Comparison of ENCODE assay signal across 8 mouse cellular contexts in genomic region chr19:53768478-53768877, GRCm38 (mm10).
DNase-seq lines count a peak whose midpoint lies in the region; ATAC-seq and TF ChIP-seq lines count a peak whose summit lies in the region.

No protein-coding gene starts in this region.

- no peaks in the 10 kb centered on the region for H3K4me1 ChIP-seq in liver, adult 2 months (ENCODE audit: control insufficient read depth, insufficient read depth, low read length)
- peaks cover 0 to 4% of the 10 kb centered on the region in 2 experiments; a peak in 1 of 4 replicates for H3K4me1 ChIP-seq in ES-E14 (ENCODE audit: control insufficient read depth in 2 of 2, insufficient read depth in 2 of 2, low read length in 2 of 2, poor library complexity in 1 of 2)
- H3K4me1 ChIP-seq in heart, adult 2 months (ENCODE audit: control insufficient read depth, insufficient read depth, low read length): peaks cover 10% of the 10 kb centered on the region

- 13% methylated on average over 3 of the region's 3 CpGs for WGBS in liver, adult 2 months
- WGBS in heart, adult 2 months: 13% methylated on average over 3 of the region's 3 CpGs

- no peak overlapping the region for H3K9ac ChIP-seq in liver, adult 2 months (ENCODE audit: low read depth, low read length)
- H3K9ac ChIP-seq in ES-E14 (ENCODE audit: insufficient read depth, low read depth, low read length, poor library complexity, severe bottlenecking): no peak overlapping the region
- no peak overlapping the region for H3K9ac ChIP-seq in heart, adult 2 months (ENCODE audit: low read depth, low read length)

- no peak overlapping the region for H3K27ac ChIP-seq in liver, adult 2 months (replicated peaks; ENCODE audit: insufficient read depth, low read depth, low read length)
- H3K27ac ChIP-seq in ES-E14 (ENCODE audit: insufficient read depth, low read depth, low read length, poor library complexity, severe bottlenecking): no peak overlapping the region
- H3K27ac ChIP-seq in heart, adult 2 months: no peak overlapping the region; the same call in 1 of the 2 replicates
- no peak overlapping the region; the same call in 1 of the 2 replicates for H3K27ac ChIP-seq in layer of hippocampus, adult 2 months

- TF ChIP-seq CTCF in liver, adult 2 months (IDR thresholded peaks at IDR 0.05; ENCODE audit: low read depth, low read length): peak; percentile 53
- TF ChIP-seq CTCF in heart, adult 2 months (IDR thresholded peaks at IDR 0.05): peak; percentile 83
- peak; percentile 86 for TF ChIP-seq CTCF in layer of hippocampus, adult 2 months (conservative IDR thresholded peaks at IDR 0.05)

- H3K4me3 ChIP-seq in liver, adult 2 months (ENCODE audit: insufficient read depth, low read depth, low read length): no peak overlapping the region
- no peak overlapping the region for H3K4me3 ChIP-seq in ES-E14 (ENCODE audit: insufficient read depth in 1 of 2, low read depth in 1 of 2, low read length in 2 of 2, poor library complexity in 1 of 2, severe bottlenecking in 1 of 2)
- no peak overlapping the region for H3K4me3 ChIP-seq in heart, adult 2 months
- H3K4me3 ChIP-seq in layer of hippocampus, adult 2 months: no peak overlapping the region

- H3K9me3 ChIP-seq in ES-E14 (ENCODE audit: control insufficient read depth, insufficient read depth, low read depth, low read length): no peaks in the 10 kb centered on the region

- H3K27me3 ChIP-seq in liver, adult 2 months (ENCODE audit: control insufficient read depth, insufficient read depth, low read length): no peaks in the 10 kb centered on the region
- H3K27me3 ChIP-seq in heart, adult 2 months (ENCODE audit: control insufficient read depth, insufficient read depth, low read length): no peaks in the 10 kb centered on the region

- intact Hi-C loops in heart, adult 2 months (cut with DNase I): loop anchor here (5.0 kb wide), 2 partner anchors 54 to 159 kb away; no protein-coding TSS in a partner anchor

- in situ Hi-C loops in ES-E14 (cut with MboI; ENCODE audit: low sequenced_read_pairs in 2 of 2, unreplicated experiment in 2 of 2): no loop called here

- H3K36me3 ChIP-seq in liver, adult 2 months (ENCODE audit: control insufficient read depth, insufficient read depth, low read length): no peaks in the 10 kb centered on the region
- H3K36me3 ChIP-seq in ES-E14 (ENCODE audit: control insufficient read depth, insufficient read depth, low read length, poor library complexity, severe bottlenecking): no peaks in the 10 kb centered on the region
- H3K36me3 ChIP-seq in heart, adult 2 months (ENCODE audit: control insufficient read depth, insufficient read depth, low read length): no peaks in the 10 kb centered on the region

- DNase-seq in liver, adult 2 months (ENCODE audit: extremely low read depth, low read depth, low spot score): peak; percentile 59
- DNase-seq in liver (no peak), ES-E14 (ENCODE audit: low read depth, low spot score) (peak; percentile 56)
- DNase-seq in c-Kit-positive CD71-positive TER-119-positive erythroid progenitor cells, embryonic 14.5 days (ENCODE audit: low spot score): peak; percentile 68
- DNase-seq in heart, adult 2 months: no peak
- peak; percentile 44 to 53 for DNase-seq in layer of hippocampus, adult 2 months (ENCODE audit: low spot score in 2 of 2)
- peak; percentile 84 for DNase-seq in retina, postnatal 1 day

- no peak for ATAC-seq in monocyte, adult 5-6 weeks (replicated peaks; ENCODE audit: insufficient number of reproducible peaks, low FRiP score, low TSS enrichment, poor library complexity, severe bottlenecking)

- no peaks in the 10 kb centered on the region for H3K79me2 ChIP-seq in liver, adult 2 months (ENCODE audit: control insufficient read depth, insufficient read depth, low read length)
- H3K79me2 ChIP-seq in heart, adult 2 months (replicated peaks; ENCODE audit: control insufficient read depth, insufficient read depth, low read length): no peaks in the 10 kb centered on the region

- TF ChIP-seq EP300 in heart, adult 2 months (IDR thresholded peaks at IDR 0.05; ENCODE audit: insufficient read depth, low read depth, low read length): 0 out of 2 replicates have a peak, but pooled peaks have one; percentile 12

- TF ChIP-seq POLR2A in liver, adult 2 months (IDR thresholded peaks at IDR 0.05; ENCODE audit: extremely low read depth, insufficient read depth, low read length): no peak
- TF ChIP-seq POLR2A in heart, adult 2 months (IDR thresholded peaks at IDR 0.05; ENCODE audit: insufficient read depth, low read depth, low read length): no peak

TF ChIP-seq in ES-E14, 5 proteins besides CTCF, POLR2A, EP300 and RAD21:
- TF ChIP-seq ZC3H11A (IDR thresholded peaks at IDR 0.05; ENCODE audit: borderline replicate concordance, low read depth, low read length) (peak; percentile 84; the same call in 1 of the 2 replicates), HCFC1 (IDR thresholded peaks at IDR 0.05; ENCODE audit: borderline replicate concordance, insufficient read depth, low read length) (no peak)
TF ChIP-seq in ES-E14: peak in this region for 1.

Comparison
In these comparisons a context has a peak if more than half of its experiments do, and no peak if none do; other contexts are left out.
1. DNase-seq: peak in liver, adult 2 months (single experiment), ES-E14 (single experiment), c-Kit-positive CD71-positive TER-119-positive erythroid progenitor cells, embryonic 14.5 days (single experiment), layer of hippocampus, adult 2 months (2 of 2) and retina, postnatal 1 day (single experiment); none in liver (single experiment) and heart, adult 2 months (0 of 2).
2. Peak in every context shown above with its lines, with median percentiles within 50 percentile points of each other: CTCF ChIP-seq.